ENCODE assay signal across 17 mouse cellular contexts in the genomic region with DNA sequence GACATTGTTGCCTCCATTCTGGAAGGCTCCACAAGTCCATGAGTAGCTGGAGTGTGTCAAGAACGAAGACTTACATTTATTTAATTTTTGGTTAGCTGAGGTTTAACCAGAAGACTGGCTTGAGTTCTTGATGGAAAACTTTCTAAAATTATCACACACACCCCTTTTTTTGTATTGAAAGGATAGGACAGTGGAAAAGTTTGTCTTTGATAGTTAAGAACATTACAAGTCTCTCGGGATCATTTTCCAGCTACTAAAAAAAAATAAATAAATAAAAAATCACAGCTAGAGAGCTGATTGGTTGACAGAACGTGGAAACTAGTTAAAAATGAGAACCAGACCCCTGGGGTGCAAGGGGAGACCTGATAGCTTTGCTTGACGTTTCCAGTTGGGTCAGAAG.
DNase-seq lines count a peak whose midpoint lies in the region; ATAC-seq and TF ChIP-seq lines count a peak whose summit lies in the region.
"Had no signal": no experiment of that assay in that cellular context is flagged by ENCODE, and none has a peak within 500 bp of the region (broad histone marks: within the 10 kb centered on the region; RNA-seq: fewer than 3 reads in every experiment).

No protein-coding gene starts in this region.

- H3K36me3 ChIP-seq in heart, embryonic 15.5 days = no peaks in the 10 kb centered on the region
- H3K36me3 ChIP-seq in lung, embryonic 15.5 days = no peaks in the 10 kb centered on the region
- no peaks in the 10 kb centered on the region for H3K36me3 ChIP-seq in limb, embryonic 11.5 days (ENCODE audit: control insufficient read depth, insufficient read depth, low read length)
- no peaks in the 10 kb centered on the region for H3K36me3 ChIP-seq in stomach, postnatal 0 days (ENCODE audit: control insufficient read depth, insufficient read depth, low read length)
- H3K36me3 ChIP-seq: liver, embryonic 12.5 days; midbrain, embryonic 12.5 days had no signal

- H3K9me3 ChIP-seq in heart, embryonic 15.5 days (replicated peaks) = no peaks in the 10 kb centered on the region
- no peaks in the 10 kb centered on the region for H3K9me3 ChIP-seq in lung, embryonic 15.5 days
- no peaks in the 10 kb centered on the region for H3K9me3 ChIP-seq in limb, embryonic 11.5 days (ENCODE audit: control insufficient read depth, low read length)
- no peaks in the 10 kb centered on the region for H3K9me3 ChIP-seq in stomach, postnatal 0 days (ENCODE audit: control insufficient read depth, low read length)
- H3K9me3 ChIP-seq: forebrain, embryonic 13.5 days; liver, embryonic 12.5 days; midbrain, embryonic 12.5 days had no signal

- peak overlapping the region; percentile 47 for H3K27ac ChIP-seq in heart, embryonic 15.5 days
- H3K27ac ChIP-seq in lung, embryonic 15.5 days = peak overlapping the region; percentile 77
- peak overlapping the region; percentile 14; the same call in 1 of the 2 replicates for H3K27ac ChIP-seq in limb, embryonic 11.5 days (replicated peaks; ENCODE audit: low read depth, low read length)
- peak overlapping the region; percentile 83 for H3K27ac ChIP-seq in stomach, postnatal 0 days (replicated peaks)
- H3K27ac ChIP-seq: forebrain, embryonic 13.5 days; layer of hippocampus, adult 2 months; midbrain, embryonic 12.5 days had no signal

- intact Hi-C loops in heart, postnatal 25 days (cut with DNase I) = no loop called here

- DNase-seq in heart, postnatal 25 days (ENCODE audit: low spot score) = no peak
- no peak for DNase-seq in lung, adult 2 months
- no peak for DNase-seq in limb, embryonic 11.5 days (ENCODE audit: low spot score)
- no peak for DNase-seq in stomach, postnatal 0 days (ENCODE audit: low spot score)
- no peak for DNase-seq in embryo, embryonic 11 days
- DNase-seq: cerebellum, postnatal 10 days; lung, postnatal 36 days; right cerebral cortex, postnatal 14 days; thymus, postnatal 36 days had no signal

- no peak overlapping the region for H3K4me3 ChIP-seq in heart, embryonic 15.5 days
- H3K4me3 ChIP-seq in lung, embryonic 15.5 days = no peak overlapping the region
- H3K4me3 ChIP-seq in lung, adult 2 months (replicated peaks; ENCODE audit: extremely low read depth, low read depth, low read length) = no peak overlapping the region
- no peak overlapping the region for H3K4me3 ChIP-seq in limb, embryonic 11.5 days (ENCODE audit: low read depth, low read length)
- no peak overlapping the region for H3K4me3 ChIP-seq in stomach, postnatal 0 days (ENCODE audit: low read depth, low read length)
- H3K4me3 ChIP-seq: forebrain, embryonic 13.5 days; layer of hippocampus, adult 2 months; liver, embryonic 12.5 days; midbrain, embryonic 12.5 days had no signal

- no peak for TF ChIP-seq POLR2A in lung, adult 2 months (IDR thresholded peaks at IDR 0.05; ENCODE audit: borderline replicate concordance, extremely low read depth, low read depth, low read length)

- no peak for TF ChIP-seq EP300 in stomach, postnatal 0 days (optimal IDR thresholded peaks at IDR 0.05)

- WGBS in heart, embryonic 15.5 days = 57% methylated on average over 4 of the region's 4 CpGs
- WGBS in lung, embryonic 15.5 days = 45% methylated on average over 4 of the region's 4 CpGs
- 57% methylated on average over 4 of the region's 4 CpGs for WGBS in lung, adult 2 months
- 54% methylated on average over 4 of the region's 4 CpGs for WGBS in limb, embryonic 11.5 days
- 45% methylated on average over 4 of the region's 4 CpGs for WGBS in stomach, postnatal 0 days

- TF ChIP-seq CTCF in lung, adult 2 months (IDR thresholded peaks at IDR 0.05; ENCODE audit: insufficient read depth, low read length) = no peak
- TF ChIP-seq CTCF in stomach, postnatal 0 days (IDR thresholded peaks at IDR 0.05; ENCODE audit: low read depth) = no peak

- H3K9ac ChIP-seq in heart, embryonic 15.5 days = no peak overlapping the region
- no peak overlapping the region for H3K9ac ChIP-seq in lung, embryonic 15.5 days
- H3K9ac ChIP-seq in limb, embryonic 11.5 days (ENCODE audit: low read length) = no peak overlapping the region
- no peak overlapping the region for H3K9ac ChIP-seq in stomach, postnatal 0 days (ENCODE audit: low read length)
- H3K9ac ChIP-seq: forebrain, embryonic 13.5 days; liver, embryonic 12.5 days; midbrain, embryonic 12.5 days had no signal

- no peak for ATAC-seq in heart, embryonic 15.5 days (replicated peaks; ENCODE audit: insufficient number of reproducible peaks, insufficient read depth, low FRiP score, low read depth)
- ATAC-seq in lung, embryonic 15.5 days (ENCODE audit: borderline replicate concordance, extremely low read depth, low FRiP score, low TSS enrichment) = no peak; the same call in 1 of the 2 replicates
- no peak for ATAC-seq in limb, embryonic 11.5 days (ENCODE audit: insufficient number of reproducible peaks, low FRiP score, low TSS enrichment, low read depth)
- no peak for ATAC-seq in stomach, postnatal 0 days (ENCODE audit: low FRiP score, low TSS enrichment)
- ATAC-seq: forebrain, embryonic 13.5 days; liver, embryonic 12.5 days had no signal

- no peaks in the 10 kb centered on the region for H3K27me3 ChIP-seq in heart, embryonic 15.5 days
- no peaks in the 10 kb centered on the region for H3K27me3 ChIP-seq in lung, embryonic 15.5 days
- no peaks in the 10 kb centered on the region for H3K27me3 ChIP-seq in limb, embryonic 11.5 days (ENCODE audit: control insufficient read depth, insufficient read depth, low read length)
- H3K27me3 ChIP-seq in stomach, postnatal 0 days (ENCODE audit: control insufficient read depth, insufficient read depth, low read length) = no peaks in the 10 kb centered on the region
- H3K27me3 ChIP-seq: CH12.LX; forebrain, embryonic 13.5 days; liver, embryonic 12.5 days; midbrain, embryonic 12.5 days had no signal

- H3K4me2 ChIP-seq in heart, embryonic 15.5 days = no peak overlapping the region
- no peak overlapping the region for H3K4me2 ChIP-seq in lung, embryonic 15.5 days
- no peak overlapping the region; the same call in 1 of the 2 replicates for H3K4me2 ChIP-seq in limb, embryonic 11.5 days (ENCODE audit: low read depth, severe bottlenecking)
- no peak overlapping the region for H3K4me2 ChIP-seq in stomach, postnatal 0 days (replicated peaks; ENCODE audit: low read depth)
- H3K4me2 ChIP-seq: forebrain, embryonic 13.5 days; heart, embryonic 11.5 days; liver, embryonic 12.5 days; midbrain, embryonic 12.5 days had no signal

- peaks cover 5% of the 10 kb centered on the region; the same call in 1 of the 2 replicates for H3K4me1 ChIP-seq in heart, embryonic 15.5 days (replicated peaks)
- peaks cover 20% of the 10 kb centered on the region for H3K4me1 ChIP-seq in lung, embryonic 15.5 days
- no peaks in the 10 kb centered on the region for H3K4me1 ChIP-seq in lung, adult 2 months (ENCODE audit: control insufficient read depth, insufficient read depth, low read length)
- peaks cover 4% of the 10 kb centered on the region for H3K4me1 ChIP-seq in limb, embryonic 11.5 days (ENCODE audit: control insufficient read depth, insufficient read depth, low read length)
- no peaks in the 10 kb centered on the region for H3K4me1 ChIP-seq in stomach, postnatal 0 days (replicated peaks; ENCODE audit: control insufficient read depth, insufficient read depth)
- H3K4me1 ChIP-seq: forebrain, embryonic 13.5 days; liver, embryonic 12.5 days; midbrain, embryonic 12.5 days had no signal

Comparison
In these comparisons a context has a peak if more than half of its experiments do, and no peak if none do; other contexts are left out.
1. H3K27ac ChIP-seq: peak in every context shown above with its lines; median percentile 83 in stomach, postnatal 0 days; 77 in lung, embryonic 15.5 days; 47 in heart, embryonic 15.5 days; 14 in limb, embryonic 11.5 days.